Mouse (Mus musculus): ENCODE measurements around the gene Dspp. TPM values are rescaled to one million over a fixed set of nuclear protein-coding genes. Genes with fewer than 3 reads are reported as not detected.

The Dspp gene
- not detected in 2 replicates for polyA plus RNA-seq (2015; fragmentation: Nextera tagmentation; extraction: Ambion mirVana)

- WGBS = 84% methylated on average over 7 of the region's 7 CpGs
- H3K27ac ChIP-seq (ENCODE audit: low read length) = no peak within 1 kb of the TSS
- H3K4me1 ChIP-seq (ENCODE audit: insufficient read depth, low read length) = no peaks in the 10 kb centered on the region
- no peak within 1 kb of the TSS for H3K4me3 ChIP-seq (ENCODE audit: low read length)
- H3K9ac ChIP-seq (replicated peaks; ENCODE audit: low read length) = no peak within 1 kb of the TSS
- no peak for ATAC-seq (ENCODE audit: low FRiP score, low TSS enrichment)
- no peaks in the 10 kb centered on the region for H3K9me3 ChIP-seq (ENCODE audit: low read length)
- H3K4me2 ChIP-seq (replicated peaks; ENCODE audit: low read depth, low read length) = no peak within 1 kb of the TSS
- H3K27me3 ChIP-seq (ENCODE audit: insufficient read depth, low read length) = no peaks in the 10 kb centered on the region
- no peaks in the 10 kb centered on the region for H3K36me3 ChIP-seq (ENCODE audit: insufficient read depth, low read length)
Observed at GRCm38 (mm10) chr5:104170412-104170811, at the start of gene Dspp. Gene Dspp (plus strand): TSS chr5:104170712.

GRCm38 (mm10) chr5:104124016-104124658 lies 46.4 kb upstream of the Dspp start:
- Histone ChIP-seq H3K4me2 (replicated peaks; ENCODE audit: low read depth, low read length) (no peak overlapping the region), H3K27ac (ENCODE audit: low read length) (no peak overlapping the region), H3K27me3 (ENCODE audit: insufficient read depth, low read length) (no peaks in the 10 kb centered on the region), H3K9me3 (ENCODE audit: low read length) (no peaks in the 10 kb centered on the region), H3K4me1 (ENCODE audit: insufficient read depth, low read length) (peaks cover 7% of the 10 kb centered on the region), H3K36me3 (ENCODE audit: insufficient read depth, low read length) (no peaks in the 10 kb centered on the region), H3K9ac (replicated peaks; ENCODE audit: low read length) (no peak overlapping the region), H3K4me3 (ENCODE audit: low read length) (no peak overlapping the region)
- ATAC-seq (ENCODE audit: low FRiP score, low TSS enrichment) = no peak
- 71% methylated on average over 6 of the region's 6 CpGs for WGBS

GRCm38 (mm10) chr5:104126561-104127320 lies 43.8 kb upstream of the Dspp start:
- Histone ChIP-seq H3K36me3 (ENCODE audit: insufficient read depth, low read length) (no peaks in the 10 kb centered on the region), H3K9me3 (ENCODE audit: low read length) (no peaks in the 10 kb centered on the region), H3K4me2 (replicated peaks; ENCODE audit: low read depth, low read length) (no peak overlapping the region), H3K4me3 (ENCODE audit: low read length) (no peak overlapping the region), H3K9ac (replicated peaks; ENCODE audit: low read length) (no peak overlapping the region), H3K4me1 (ENCODE audit: insufficient read depth, low read length) (peaks cover 7% of the 10 kb centered on the region), H3K27me3 (ENCODE audit: insufficient read depth, low read length) (no peaks in the 10 kb centered on the region), H3K27ac (ENCODE audit: low read length) (no peak overlapping the region)
- WGBS = 80% methylated on average over 12 of the region's 12 CpGs
- no peak for ATAC-seq (ENCODE audit: low FRiP score, low TSS enrichment)

- Histone ChIP-seq H3K4me1 (ENCODE audit: insufficient read depth, low read length) (peaks cover 7% of the 10 kb centered on the region), H3K27ac (ENCODE audit: low read length) (no peak overlapping the region), H3K9me3 (ENCODE audit: low read length) (no peaks in the 10 kb centered on the region), H3K36me3 (ENCODE audit: insufficient read depth, low read length) (no peaks in the 10 kb centered on the region), H3K4me3 (ENCODE audit: low read length) (no peak overlapping the region), H3K4me2 (replicated peaks; ENCODE audit: low read depth, low read length) (no peak overlapping the region), H3K27me3 (ENCODE audit: insufficient read depth, low read length) (no peaks in the 10 kb centered on the region), H3K9ac (replicated peaks; ENCODE audit: low read length) (no peak overlapping the region)
- no peak for ATAC-seq (ENCODE audit: low FRiP score, low TSS enrichment)
- 89% methylated on average over 1 of the region's 1 CpGs for WGBS
Observed at GRCm38 (mm10) chr5:104127351-104127750, 43.2 kb upstream of the Dspp start.

GRCm38 (mm10) chr5:104128281-104129031 lies 42.1 kb upstream of the Dspp start:
- H3K9ac ChIP-seq (replicated peaks; ENCODE audit: low read length) = no peak overlapping the region
- peaks cover 7% of the 10 kb centered on the region for H3K4me1 ChIP-seq (ENCODE audit: insufficient read depth, low read length)
- ATAC-seq (ENCODE audit: low FRiP score, low TSS enrichment) = peak; percentile 55; the same call in 1 of the 2 replicates

GRCm38 (mm10) chr5:104130891-104131290 lies 39.6 kb upstream of the Dspp start:
- WGBS = 92% methylated on average over 4 of the region's 4 CpGs
- ATAC-seq (ENCODE audit: low FRiP score, low TSS enrichment) = no peak
- Histone ChIP-seq H3K9me3 (ENCODE audit: low read length) (no peaks in the 10 kb centered on the region), H3K9ac (replicated peaks; ENCODE audit: low read length) (no peak overlapping the region), H3K4me2 (replicated peaks; ENCODE audit: low read depth, low read length) (no peak overlapping the region), H3K4me3 (ENCODE audit: low read length) (no peak overlapping the region), H3K4me1 (ENCODE audit: insufficient read depth, low read length) (peaks cover 7% of the 10 kb centered on the region), H3K27ac (ENCODE audit: low read length) (no peak overlapping the region), H3K27me3 (ENCODE audit: insufficient read depth, low read length) (no peaks in the 10 kb centered on the region), H3K36me3 (ENCODE audit: insufficient read depth, low read length) (no peaks in the 10 kb centered on the region)

More at GRCm38 (mm10) chr5:104128281-104129031, 42.1 kb upstream of the Dspp start:
- H3K4me2 ChIP-seq (replicated peaks; ENCODE audit: low read depth, low read length) = no peak overlapping the region
- H3K27me3 ChIP-seq (ENCODE audit: insufficient read depth, low read length) = no peaks in the 10 kb centered on the region
- 30% methylated on average over 12 of the region's 12 CpGs for WGBS
- no peaks in the 10 kb centered on the region for H3K36me3 ChIP-seq (ENCODE audit: insufficient read depth, low read length)
- H3K4me3 ChIP-seq (ENCODE audit: low read length) = no peak overlapping the region
- H3K9me3 ChIP-seq (ENCODE audit: low read length) = no peaks in the 10 kb centered on the region
- H3K27ac ChIP-seq (ENCODE audit: low read length) = peak overlapping the region; percentile 65

- WGBS = 59% methylated on average over 4 of the region's 4 CpGs
Observed at GRCm38 (mm10) chr5:104131544-104131943, 39.0 kb upstream of the Dspp start.

GRCm38 (mm10) chr5:104133752-104134151 lies 36.8 kb upstream of the Dspp start:
- Histone ChIP-seq H3K27me3 (ENCODE audit: insufficient read depth, low read length) (no peaks in the 10 kb centered on the region), H3K9ac (replicated peaks; ENCODE audit: low read length) (no peak overlapping the region), H3K4me2 (replicated peaks; ENCODE audit: low read depth, low read length) (no peak overlapping the region), H3K9me3 (ENCODE audit: low read length) (no peaks in the 10 kb centered on the region), H3K36me3 (ENCODE audit: insufficient read depth, low read length) (no peaks in the 10 kb centered on the region), H3K4me1 (ENCODE audit: insufficient read depth, low read length) (peaks cover 5% of the 10 kb centered on the region), H3K27ac (ENCODE audit: low read length) (no peak overlapping the region), H3K4me3 (ENCODE audit: low read length) (no peak overlapping the region)
- 62% methylated on average over 4 of the region's 4 CpGs for WGBS
- no peak for ATAC-seq (ENCODE audit: low FRiP score, low TSS enrichment)

More at GRCm38 (mm10) chr5:104131544-104131943, 39.0 kb upstream of the Dspp start:
- H3K9ac ChIP-seq (replicated peaks; ENCODE audit: low read length) = no peak overlapping the region
- H3K4me3 ChIP-seq (ENCODE audit: low read length) = no peak overlapping the region
- H3K4me2 ChIP-seq (replicated peaks; ENCODE audit: low read depth, low read length) = no peak overlapping the region
- no peak overlapping the region for H3K27ac ChIP-seq (ENCODE audit: low read length)
- peaks cover 7% of the 10 kb centered on the region for H3K4me1 ChIP-seq (ENCODE audit: insufficient read depth, low read length)
- ATAC-seq (ENCODE audit: low FRiP score, low TSS enrichment) = peak; percentile 62; the same call in 1 of the 2 replicates
- no peaks in the 10 kb centered on the region for H3K9me3 ChIP-seq (ENCODE audit: low read length)
- H3K36me3 ChIP-seq (ENCODE audit: insufficient read depth, low read length) = no peaks in the 10 kb centered on the region
- H3K27me3 ChIP-seq (ENCODE audit: insufficient read depth, low read length) = no peaks in the 10 kb centered on the region

GRCm38 (mm10) chr5:104137920-104138541 lies 32.5 kb upstream of the Dspp start:
- Histone ChIP-seq H3K9me3 (ENCODE audit: low read length) (no peaks in the 10 kb centered on the region), H3K4me3 (ENCODE audit: low read length) (no peak overlapping the region), H3K4me2 (replicated peaks; ENCODE audit: low read depth, low read length) (no peak overlapping the region), H3K9ac (replicated peaks; ENCODE audit: low read length) (no peak overlapping the region), H3K4me1 (ENCODE audit: insufficient read depth, low read length) (0 out of 2 replicates have a peak, but pooled peaks cover 3% of the 10 kb centered on the region), H3K27me3 (ENCODE audit: insufficient read depth, low read length) (no peaks in the 10 kb centered on the region), H3K36me3 (ENCODE audit: insufficient read depth, low read length) (no peaks in the 10 kb centered on the region), H3K27ac (ENCODE audit: low read length) (no peak overlapping the region)
- WGBS = 64% methylated on average over 10 of the region's 10 CpGs
- no peak for ATAC-seq (ENCODE audit: low FRiP score, low TSS enrichment)

All from kidney, embryonic 16.5 days (tissue).